Mouse (Mus musculus) gonadal fat pad, adult 2 months (tissue): ENCODE data around the gene Tmem131. TPM values are rescaled to one million over a fixed set of nuclear protein-coding genes. Genes with fewer than 3 reads are reported as not detected.

Experiments used
- polyA plus RNA-seq: library from polyadenylated mRNA; depleted of rRNA; stranded (reverse); fragments of >200 nt; gene quantifications from 2 replicates; pipeline ENCODE4 v1.2.3, GENCODE M21; 2012; rRNA removed

Tmem131 gene
- polyA plus RNA-seq, 1 experiment = 14.3 TPM

Other genes starting within 250 kb of the Tmem131 start
- gene 4933424G06Rik, start 233.5 kb downstream of the Tmem131 start, polyA plus RNA-seq = 0.11 TPM in 1 of 2 replicates, not detected in the other
- 102 and 123 TPM in 2 replicates for gene Actr1b, start 229.2 kb downstream of the Tmem131 start, polyA plus RNA-seq
- 16.6 and 19.2 TPM in 2 replicates for gene Zap70, start 181.9 kb downstream of the Tmem131 start, polyA plus RNA-seq
- 0.42 and 1.5 TPM in 2 replicates for gene Vwa3b, start 82.9 kb upstream of the Tmem131 start, polyA plus RNA-seq